Mouse (Mus musculus) liver, embryonic 13.5 days (tissue): ENCODE results near the gene Hnrnpf. TPM values are rescaled to one million over a fixed set of nuclear protein-coding genes. Genes with fewer than 3 reads are reported as not detected.
A peak's percentile ranks its signal among the peaks of the same experiment; 100 is the strongest.

Source experiments
- ATAC-seq: fragments of 200-750 bp; cut with Nextera tagmentation; 2 replicates; pipeline ENCODE4 v1.8.0; 2017; ENCODE audit warnings: low read depth, mild to moderate bottlenecking, moderate number of reproducible peaks, moderate library complexity
- DNase-seq: peaks from one replicate; pipeline ENCODE4 v3.0.0; 2022
- H3K27ac ChIP-seq: fragments of 300-500 bp; sonication (generic); 2 replicates; pipeline ENCODE4 v1.5.1; 2015; ENCODE audit warnings: moderate library complexity, mild to moderate bottlenecking, inconsistent platforms
- H3K27me3 ChIP-seq: fragments of 300-500 bp; sonication (generic); 2 replicates; pipeline ENCODE4 v1.6.1; 2015; ENCODE audit warnings: mild to moderate bottlenecking, inconsistent platforms
- H3K36me3 ChIP-seq: fragments of 300-500 bp; sonication (generic); 2 replicates; pipeline ENCODE4 v1.6.1; 2015; ENCODE audit warnings: mild to moderate bottlenecking, inconsistent platforms
- H3K4me1 ChIP-seq: fragments of 300-500 bp; sonication (generic); replicated peaks from 2 replicates; pipeline ENCODE4 v1.6.1; 2015; ENCODE audit warnings: inconsistent platforms
- H3K4me2 ChIP-seq: fragments of 300-500 bp; sonication (generic); 2 replicates; pipeline ENCODE4 v1.6.1; 2015; ENCODE audit warnings: inconsistent platforms, mild to moderate bottlenecking, moderate library complexity
- H3K4me3 ChIP-seq: fragments of 300-500 bp; sonication (generic); replicated peaks from 2 replicates; pipeline ENCODE4 v1.5.1; 2015; ENCODE audit warnings: mild to moderate bottlenecking, inconsistent platforms
- H3K9ac ChIP-seq: fragments of 300-500 bp; sonication (generic); 2 replicates; pipeline ENCODE4 v1.6.1; 2015; ENCODE audit warnings: mild to moderate bottlenecking, inconsistent platforms
- H3K9me3 ChIP-seq: fragments of 300-500 bp; sonication (generic); replicated peaks from 2 replicates; pipeline ENCODE4 v1.6.1; 2016; ENCODE audit warnings: inconsistent platforms
- WGBS: fragments of 180-500 bp; shearing (Covaris S2); methylation state at CpG from one replicate; pipeline ENCODE4 v1.1.7; 2015; ENCODE audit not compliant: insufficient replicate concordance; 5-methylcytosine and 5-hydroxymethylcytosine counted together
- polyA plus RNA-seq: library from polyadenylated mRNA; unstranded; fragments of >200 nt; fragmentation: Nextera tagmentation; extraction: Ambion mirVana; gene quantifications from 2 replicates; pipeline ENCODE4 v1.2.1, GENCODE M21; 2015

The Hnrnpf gene
- polyA plus RNA-seq, 1 experiment from 2014 or later = 594 TPM

DNA sequence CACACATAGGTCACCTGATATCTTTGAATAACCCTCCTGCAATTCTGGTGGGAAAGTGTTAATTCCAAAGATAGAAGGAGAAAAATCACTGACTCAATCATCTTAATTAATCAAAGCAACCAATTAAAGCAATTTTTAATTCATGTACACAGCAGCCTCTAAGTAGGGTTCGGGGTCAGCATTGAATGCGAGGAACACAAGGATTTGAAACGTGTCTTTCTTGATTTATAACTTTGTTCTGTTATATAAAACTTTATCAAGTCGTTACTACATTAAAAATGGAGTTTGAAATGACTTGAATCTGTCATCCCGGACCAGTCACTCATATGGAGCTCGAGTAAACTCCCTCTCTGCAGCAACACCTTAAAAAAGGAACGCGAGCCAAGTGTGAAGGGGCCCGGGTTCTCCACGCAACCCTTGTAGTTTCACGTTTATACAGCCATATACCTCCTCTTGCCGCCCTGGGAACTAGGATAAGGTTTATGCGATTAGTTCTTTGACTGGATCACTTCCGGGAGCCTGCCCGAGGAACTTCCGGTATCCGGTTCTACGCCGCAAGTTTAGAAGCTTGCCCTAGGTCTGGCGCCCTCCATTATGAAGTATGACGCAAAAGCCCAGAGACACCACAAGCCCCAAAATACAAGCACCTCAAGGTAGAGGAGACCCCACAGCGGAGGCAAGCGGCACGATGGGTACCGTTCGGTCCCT is 21.3 kb upstream of the Hnrnpf start:
- WGBS = 5% methylated on average over 26 of the region's 26 CpGs
- peak; percentile 86 for DNase-seq

DNA sequence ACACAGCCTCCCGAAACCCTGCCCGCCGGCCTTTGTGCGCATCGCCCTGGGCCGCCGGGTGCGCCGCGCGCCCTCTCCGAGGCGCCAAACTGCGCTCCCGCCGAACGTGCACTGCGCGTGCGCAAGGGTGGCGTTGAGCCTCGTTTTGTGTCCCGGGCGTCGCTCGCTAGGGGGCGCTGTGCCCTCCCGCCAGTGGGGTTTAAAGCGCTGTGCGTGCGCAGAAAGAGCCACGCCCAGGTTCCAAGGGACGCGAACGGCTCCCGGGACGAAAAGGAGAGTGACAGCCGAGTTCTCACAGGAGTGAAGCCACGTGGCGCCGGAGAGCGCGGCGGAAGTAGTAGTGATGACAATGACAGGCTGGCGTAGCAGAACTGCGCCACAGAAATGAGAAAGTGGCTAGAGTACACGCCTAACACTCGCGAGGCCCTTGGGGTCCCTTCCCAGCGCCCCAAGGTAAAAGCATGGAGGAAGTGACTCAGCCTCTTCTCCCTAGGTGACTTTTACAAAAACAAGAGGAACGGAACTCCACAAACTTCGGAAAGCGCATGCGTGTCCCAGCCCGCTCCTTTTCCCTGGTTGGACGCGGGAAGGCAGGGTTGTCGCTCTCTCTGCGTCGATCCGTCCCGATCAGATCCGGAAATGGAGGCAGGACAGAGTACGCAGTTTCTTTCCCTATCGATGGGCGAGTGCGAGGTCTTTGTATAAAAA is 20.6 kb upstream of the Hnrnpf start:
- Histone ChIP-seq H3K4me1 (peaks cover 46% of the 10 kb centered on the region), H3K4me3 (peak overlapping the region; percentile 61), H3K9ac (peak overlapping the region; percentile 79), H3K36me3 (no peaks in the 10 kb centered on the region), H3K27me3 (no peaks in the 10 kb centered on the region), H3K4me2 (peak overlapping the region; percentile 85), H3K27ac (peak overlapping the region; percentile 100), H3K9me3 (no peaks in the 10 kb centered on the region)
- ATAC-seq = peak; percentile 89
- DNase-seq = peak; percentile 98
- under 1% methylated on average over 67 of the region's 67 CpGs for WGBS

More for the DNA sequence above, 21.3 kb upstream of the Hnrnpf start:
- peak overlapping the region; percentile 79 for H3K9ac ChIP-seq
- H3K4me2 ChIP-seq = peak overlapping the region; percentile 85
- H3K9me3 ChIP-seq = no peaks in the 10 kb centered on the region
- no peaks in the 10 kb centered on the region for H3K36me3 ChIP-seq
- ATAC-seq = peak; percentile 82
- H3K4me1 ChIP-seq = peaks cover 44% of the 10 kb centered on the region
- no peaks in the 10 kb centered on the region for H3K27me3 ChIP-seq
- H3K27ac ChIP-seq = peak overlapping the region; percentile 100
- H3K4me3 ChIP-seq = peak overlapping the region; percentile 61

GRCm38 (mm10) chr6:117880394-117880838 is 19.7 kb upstream of the Hnrnpf start:
- Histone ChIP-seq H3K4me2 (peak overlapping the region; percentile 85), H3K36me3 (no peaks in the 10 kb centered on the region), H3K9ac (peak overlapping the region; percentile 79), H3K27me3 (no peaks in the 10 kb centered on the region), H3K4me3 (peak overlapping the region; percentile 61), H3K27ac (peak overlapping the region; percentile 100), H3K9me3 (no peaks in the 10 kb centered on the region), H3K4me1 (peaks cover 42% of the 10 kb centered on the region)
- DNase-seq (no peak), ATAC-seq (no peak)
- WGBS = 32% methylated on average over 3 of the region's 3 CpGs

GRCm38 (mm10) chr6:117881229-117881628 is 18.9 kb upstream of the Hnrnpf start:
- Histone ChIP-seq H3K9ac (peak overlapping the region; percentile 79), H3K36me3 (no peaks in the 10 kb centered on the region), H3K4me1 (peaks cover 50% of the 10 kb centered on the region), H3K27ac (peak overlapping the region; percentile 100), H3K4me2 (peak overlapping the region; percentile 85), H3K27me3 (no peaks in the 10 kb centered on the region), H3K9me3 (no peaks in the 10 kb centered on the region), H3K4me3 (peak overlapping the region; percentile 61)
- 74% methylated on average over 7 of the region's 7 CpGs for WGBS
- DNase-seq = no peak
- ATAC-seq = no peak

GRCm38 (mm10) chr6:117881997-117882396 is 18.1 kb upstream of the Hnrnpf start:
- no peak for ATAC-seq
- Histone ChIP-seq H3K4me3 (peak overlapping the region; percentile 19; the same call in 1 of the 2 replicates), H3K9ac (peak overlapping the region; percentile 79), H3K27me3 (no peaks in the 10 kb centered on the region), H3K9me3 (no peaks in the 10 kb centered on the region), H3K36me3 (no peaks in the 10 kb centered on the region), H3K27ac (peak overlapping the region; percentile 100), H3K4me2 (peak overlapping the region; percentile 85; the same call in 1 of the 2 replicates), H3K4me1 (peaks cover 57% of the 10 kb centered on the region)
- no peak for DNase-seq
- WGBS = 21% methylated on average over 7 of the region's 7 CpGs

GRCm38 (mm10) chr6:117885943-117886342 is 14.2 kb upstream of the Hnrnpf start:
- Histone ChIP-seq H3K4me1 (peaks cover 84% of the 10 kb centered on the region), H3K27me3 (no peaks in the 10 kb centered on the region), H3K27ac (no peak overlapping the region), H3K9me3 (no peaks in the 10 kb centered on the region), H3K4me2 (no peak overlapping the region), H3K9ac (0 out of 2 replicates have a peak overlapping the region, but pooled peaks have one; percentile 4), H3K36me3 (no peaks in the 10 kb centered on the region), H3K4me3 (no peak overlapping the region)
- ATAC-seq = no peak
- WGBS = 74% methylated on average over 2 of the region's 2 CpGs
- no peak for DNase-seq

DNA sequence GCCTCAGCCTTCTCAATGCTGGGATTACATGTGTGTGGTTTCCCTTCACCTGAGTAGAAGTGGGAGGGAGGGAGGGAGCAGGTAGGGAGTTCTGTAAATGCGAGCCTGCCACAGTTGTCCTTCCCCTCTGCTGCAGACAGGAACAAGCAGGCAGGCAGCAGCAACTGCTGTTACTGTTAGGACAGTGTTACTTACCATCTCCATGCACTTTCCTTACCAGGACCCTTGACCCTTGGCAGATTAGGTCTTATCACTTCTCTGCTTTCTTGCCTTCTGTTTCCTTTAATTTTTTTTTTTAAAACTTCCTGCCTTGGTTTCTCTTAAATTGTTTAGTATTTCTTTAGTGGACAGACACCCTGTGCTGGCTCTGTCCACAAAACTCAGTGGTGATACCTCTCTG is 12.1 kb upstream of the Hnrnpf start:
- H3K27me3 ChIP-seq = no peaks in the 10 kb centered on the region
- WGBS = 5% methylated on average over 1 of the region's 1 CpGs
- no peaks in the 10 kb centered on the region for H3K9me3 ChIP-seq
- ATAC-seq (peak; percentile 30; the same call in 1 of the 2 replicates), DNase-seq (no peak)
- H3K4me1 ChIP-seq = peaks cover 79% of the 10 kb centered on the region
- peak overlapping the region; percentile 72 for H3K4me2 ChIP-seq
- H3K36me3 ChIP-seq = no peaks in the 10 kb centered on the region
- peak overlapping the region; percentile 46 for H3K4me3 ChIP-seq
- H3K27ac ChIP-seq = peak overlapping the region; percentile 98
- H3K9ac ChIP-seq = peak overlapping the region; percentile 78

GRCm38 (mm10) chr6:117888642-117889096 is 11.5 kb upstream of the Hnrnpf start:
- ATAC-seq (peak; percentile 93), DNase-seq (peak; percentile 86)
- no peaks in the 10 kb centered on the region for H3K9me3 ChIP-seq
- peak overlapping the region; percentile 78 for H3K9ac ChIP-seq
- H3K4me3 ChIP-seq = peak overlapping the region; percentile 46
- no peaks in the 10 kb centered on the region for H3K36me3 ChIP-seq
- H3K27me3 ChIP-seq = no peaks in the 10 kb centered on the region
- peaks cover 77% of the 10 kb centered on the region for H3K4me1 ChIP-seq
- H3K27ac ChIP-seq = peak overlapping the region; percentile 98
- 20% methylated on average over 2 of the region's 2 CpGs for WGBS
- peak overlapping the region; percentile 72 for H3K4me2 ChIP-seq

GRCm38 (mm10) chr6:117890257-117890656 is 9.9 kb upstream of the Hnrnpf start:
- Histone ChIP-seq H3K36me3 (no peaks in the 10 kb centered on the region), H3K4me2 (no peak overlapping the region), H3K4me1 (peaks cover 73% of the 10 kb centered on the region), H3K9me3 (no peaks in the 10 kb centered on the region), H3K4me3 (no peak overlapping the region), H3K9ac (no peak overlapping the region), H3K27me3 (no peaks in the 10 kb centered on the region), H3K27ac (peak overlapping the region; percentile 98)
- WGBS = 53% methylated on average over 6 of the region's 6 CpGs
- ATAC-seq (no peak), DNase-seq (no peak)

- DNase-seq (no peak), ATAC-seq (no peak)
- Histone ChIP-seq H3K4me2 (no peak overlapping the region), H3K4me1 (peaks cover 63% of the 10 kb centered on the region), H3K9me3 (no peaks in the 10 kb centered on the region), H3K4me3 (no peak overlapping the region), H3K27ac (0 out of 2 replicates have a peak overlapping the region, but pooled peaks have one; percentile 25), H3K36me3 (no peaks in the 10 kb centered on the region), H3K9ac (0 out of 2 replicates have a peak overlapping the region, but pooled peaks have one; percentile 0), H3K27me3 (no peaks in the 10 kb centered on the region)
- 57% methylated on average over 14 of the region's 14 CpGs for WGBS
Measured at GRCm38 (mm10) chr6:117891369-117892160, 8.6 kb upstream of the Hnrnpf start.

DNA sequence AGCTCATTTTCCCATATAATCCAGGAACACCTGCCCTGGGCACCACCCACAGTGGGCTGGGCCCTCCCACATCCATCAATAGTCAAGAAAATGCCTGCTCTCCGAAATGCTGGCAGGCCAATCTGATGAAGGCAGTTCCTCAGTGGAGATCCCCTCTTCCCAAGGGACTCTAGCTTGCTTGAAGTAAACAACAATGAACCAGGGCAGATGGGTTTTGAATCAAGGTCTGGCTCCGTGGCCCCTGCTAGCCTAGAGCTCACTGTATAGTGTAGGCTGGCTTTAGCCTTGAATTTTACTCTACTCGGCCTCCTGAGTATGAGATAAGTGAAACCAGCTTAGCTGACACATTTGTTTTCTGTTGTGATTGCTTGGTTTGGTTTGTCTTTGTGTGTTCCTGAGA is 7.7 kb upstream of the Hnrnpf start:
- ATAC-seq (no peak), DNase-seq (no peak)
- Histone ChIP-seq H3K36me3 (no peaks in the 10 kb centered on the region), H3K9ac (no peak overlapping the region), H3K27me3 (no peaks in the 10 kb centered on the region), H3K9me3 (no peaks in the 10 kb centered on the region), H3K27ac (no peak overlapping the region), H3K4me1 (peaks cover 56% of the 10 kb centered on the region), H3K4me3 (no peak overlapping the region), H3K4me2 (no peak overlapping the region)
- WGBS = 61% methylated on average over 3 of the region's 3 CpGs
